Mouse (Mus musculus): ENCODE results near the gene 1810037I17Rik. TPM values are rescaled to one million over a fixed set of nuclear protein-coding genes. Genes with fewer than 3 reads are reported as not detected.
"Not testable (repeated sequence)": the region's sequence is repeated elsewhere in the genome, so short reads cannot be mapped to it uniquely, and the experiment has no call there.

1810037I17Rik gene
- polyA plus RNA-seq, 1 experiment, result 71.2 TPM

DNA sequence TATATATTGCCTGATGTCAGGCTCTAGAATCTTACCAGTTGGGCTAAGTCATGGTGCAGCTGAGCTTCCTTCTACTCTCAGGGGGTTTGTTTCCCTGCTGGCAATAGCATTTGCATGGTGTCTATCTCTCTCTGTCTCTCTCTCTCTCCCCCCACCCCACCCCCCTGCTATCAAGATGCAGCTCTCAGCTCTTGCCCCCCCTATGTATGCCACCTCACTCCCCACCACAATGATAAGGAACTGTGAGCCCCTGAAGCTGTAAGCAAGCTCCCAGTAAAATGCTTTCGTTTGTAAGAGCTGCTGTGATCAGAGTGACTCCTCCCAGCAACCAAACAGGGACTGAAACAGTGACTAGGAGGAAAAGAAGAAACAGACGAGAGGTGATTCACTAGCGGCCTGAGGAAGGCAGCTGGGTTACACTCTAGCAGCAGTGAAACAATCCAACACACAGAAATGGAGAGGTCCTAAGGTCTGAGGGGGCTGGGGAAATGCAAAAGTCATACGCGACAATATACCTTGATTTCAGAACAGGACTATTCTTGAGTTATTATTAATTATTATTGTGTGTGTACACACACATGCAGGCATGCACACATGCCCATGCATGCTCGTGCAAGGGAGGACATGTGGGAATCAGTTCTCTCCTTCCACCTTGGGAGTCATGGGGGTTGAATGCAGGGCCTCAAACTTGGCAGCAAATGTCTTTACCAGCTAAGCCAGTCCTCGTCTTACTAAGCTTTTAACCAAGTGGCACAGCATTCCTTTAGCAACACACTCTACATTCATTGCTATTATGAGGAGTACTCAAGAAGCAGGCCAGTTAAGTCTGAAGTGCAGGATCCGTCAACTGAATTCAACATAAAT lies 3.2 kb upstream of the 1810037I17Rik start:
- Histone ChIP-seq H3K27ac (ENCODE audit: control insufficient read depth, insufficient read depth, low read depth, low read length, poor library complexity) (no peak overlapping the region), H3K4me1 (ENCODE audit: control insufficient read depth, insufficient read depth, low read length) (no peaks in the 10 kb centered on the region), H3K4me3 (replicated peaks; ENCODE audit: control insufficient read depth, low read depth, low read length) (no peak overlapping the region)
- no peak for TF ChIP-seq POLR2A (IDR thresholded peaks at IDR 0.05; ENCODE audit: borderline replicate concordance, control insufficient read depth, low read depth, low read length)
- no peak for TF ChIP-seq CTCF (IDR thresholded peaks at IDR 0.05; ENCODE audit: control insufficient read depth, insufficient read depth, low read length)
- 55% methylated on average over 8 of the region's 8 CpGs for WGBS

DNA sequence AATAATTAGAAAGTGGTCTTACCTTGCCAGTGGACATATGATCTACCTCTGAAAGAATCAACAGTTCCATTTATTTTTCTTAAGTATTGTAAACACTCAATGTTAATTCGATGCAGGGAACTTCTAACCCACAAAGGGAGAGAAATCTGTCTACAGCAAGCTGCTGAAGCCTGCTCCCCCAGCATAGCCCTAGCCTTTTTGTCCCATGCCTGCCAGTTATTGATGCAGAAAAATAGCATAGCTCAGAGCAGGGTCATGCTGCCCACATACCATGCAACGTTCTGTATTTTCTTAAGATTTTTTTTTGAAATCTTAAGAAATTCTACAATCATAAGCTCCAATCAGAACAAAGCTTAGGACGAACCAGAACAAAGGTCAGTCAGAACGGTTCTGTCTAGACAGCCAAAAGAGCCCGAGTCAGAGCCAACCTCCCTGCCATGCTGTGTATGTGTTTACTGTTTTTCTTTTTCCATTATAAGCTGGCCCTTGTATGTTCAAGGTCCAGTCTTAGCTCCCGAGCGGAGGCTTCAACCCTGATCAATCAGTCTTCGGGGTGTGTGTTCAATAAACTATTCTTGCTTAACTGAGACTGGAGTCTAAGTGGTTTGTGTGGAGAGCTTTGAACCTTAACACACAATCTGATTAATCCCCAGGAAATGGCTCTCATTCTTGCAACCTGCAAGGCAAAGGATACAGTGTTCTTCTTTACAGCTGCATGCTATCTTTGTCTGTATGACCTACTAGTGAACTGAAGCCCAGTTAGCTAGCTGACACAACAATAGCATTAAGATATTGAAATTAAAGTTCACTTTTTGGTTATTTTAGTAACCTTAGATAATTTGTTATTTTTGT lies 2.1 kb upstream of the 1810037I17Rik start:
- WGBS, result 84% methylated on average over 8 of the region's 8 CpGs
- no peaks in the 10 kb centered on the region for H3K4me1 ChIP-seq (ENCODE audit: control insufficient read depth, insufficient read depth, low read length)

DNA sequence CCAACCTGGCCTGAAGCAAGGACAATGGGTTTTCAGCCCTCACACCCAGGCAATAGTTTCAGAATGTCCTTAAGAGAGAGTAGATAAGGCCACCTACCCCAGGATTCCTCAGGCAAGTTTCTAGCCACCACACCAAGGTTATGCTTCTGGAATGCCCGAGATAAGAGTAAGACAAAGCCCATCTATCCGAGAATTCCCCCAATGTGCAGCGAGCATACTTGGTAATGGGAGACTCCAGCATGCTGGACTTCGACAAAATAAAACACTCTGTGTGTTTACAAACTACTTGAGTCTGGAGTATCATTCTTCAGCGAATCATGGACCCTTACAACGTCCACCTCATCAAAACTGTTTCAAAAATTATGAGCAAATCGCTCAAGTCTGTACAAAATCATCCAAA lies 856 bp upstream of the 1810037I17Rik start:
- Histone ChIP-seq H3K4me1 (ENCODE audit: control insufficient read depth, insufficient read depth, low read length) (no peaks in the 10 kb centered on the region), H3K27ac (ENCODE audit: control insufficient read depth, insufficient read depth, low read depth, low read length, poor library complexity) (no peak overlapping the region), H3K4me3 (replicated peaks; ENCODE audit: control insufficient read depth, low read depth, low read length) (no peak overlapping the region)
- WGBS, result 75% methylated on average over 7 of the region's 7 CpGs
- TF ChIP-seq POLR2A (IDR thresholded peaks at IDR 0.05; ENCODE audit: borderline replicate concordance, control insufficient read depth, low read depth, low read length) (no peak), CTCF (IDR thresholded peaks at IDR 0.05; ENCODE audit: control insufficient read depth, insufficient read depth, low read length) (no peak)

More for the DNA sequence above, 2.1 kb upstream of the 1810037I17Rik start:
- H3K27ac ChIP-seq (ENCODE audit: control insufficient read depth, insufficient read depth, low read depth, low read length, poor library complexity), result no peak overlapping the region
- no peak for TF ChIP-seq POLR2A (IDR thresholded peaks at IDR 0.05; ENCODE audit: borderline replicate concordance, control insufficient read depth, low read depth, low read length)
- no peak for TF ChIP-seq CTCF (IDR thresholded peaks at IDR 0.05; ENCODE audit: control insufficient read depth, insufficient read depth, low read length)
- H3K4me3 ChIP-seq (replicated peaks; ENCODE audit: control insufficient read depth, low read depth, low read length), result no peak overlapping the region

DNA sequence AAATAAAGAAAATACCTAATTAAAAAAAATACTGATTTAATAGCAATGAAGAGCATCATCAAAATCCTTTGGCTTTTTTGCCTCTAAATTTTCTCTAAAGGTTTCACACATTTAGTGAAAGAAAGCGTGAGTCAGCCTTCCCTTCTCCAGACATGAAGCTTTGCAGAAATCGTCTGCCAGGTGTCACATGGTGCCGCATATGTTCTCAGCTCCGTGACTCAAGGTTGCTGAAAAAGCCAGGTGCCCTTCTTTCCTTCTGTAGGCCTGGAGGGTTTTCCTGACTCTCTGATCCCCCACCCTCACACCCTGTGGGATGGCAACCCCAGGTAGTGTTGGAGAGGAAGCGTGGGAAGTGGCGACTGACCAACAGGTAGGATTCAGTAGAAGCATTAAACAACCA lies 5.7 kb downstream of the 1810037I17Rik start:
- Histone ChIP-seq H3K27ac (ENCODE audit: control insufficient read depth, insufficient read depth, low read depth, low read length, poor library complexity) (no peak overlapping the region), H3K4me3 (replicated peaks; ENCODE audit: control insufficient read depth, low read depth, low read length) (no peak overlapping the region), H3K4me1 (ENCODE audit: control insufficient read depth, insufficient read depth, low read length) (no peaks in the 10 kb centered on the region)
- 88% methylated on average over 6 of the region's 6 CpGs for WGBS
- TF ChIP-seq CTCF (IDR thresholded peaks at IDR 0.05; ENCODE audit: control insufficient read depth, insufficient read depth, low read length) (no peak), POLR2A (IDR thresholded peaks at IDR 0.05; ENCODE audit: borderline replicate concordance, control insufficient read depth, low read depth, low read length) (no peak)

DNA sequence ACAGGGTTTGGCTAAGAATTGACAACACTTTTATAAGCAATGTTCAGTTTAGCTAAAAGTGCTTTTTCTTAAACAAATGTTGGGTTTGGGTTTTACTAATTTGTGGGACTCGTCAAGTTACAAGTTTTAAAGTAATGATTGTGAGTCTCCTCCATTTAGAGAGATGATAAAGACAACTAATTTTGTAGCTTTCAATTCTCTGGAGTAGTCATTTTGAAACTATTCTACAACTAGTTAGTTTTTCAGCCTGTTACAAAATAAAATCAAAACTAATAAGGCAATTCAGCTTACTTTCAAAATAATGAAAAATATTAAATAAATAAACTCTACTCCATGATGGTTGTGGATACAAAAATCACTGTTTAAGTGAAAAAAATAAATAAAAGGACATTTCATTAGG lies 8.5 kb downstream of the 1810037I17Rik start:
- no peak overlapping the region for H3K27ac ChIP-seq (ENCODE audit: control insufficient read depth, insufficient read depth, low read depth, low read length, poor library complexity)
- no peaks in the 10 kb centered on the region for H3K4me1 ChIP-seq (ENCODE audit: control insufficient read depth, insufficient read depth, low read length)
- 75% methylated on average over 1 of the region's 1 CpGs for WGBS
- no peak overlapping the region for H3K4me3 ChIP-seq (replicated peaks; ENCODE audit: control insufficient read depth, low read depth, low read length)
- TF ChIP-seq CTCF (IDR thresholded peaks at IDR 0.05; ENCODE audit: control insufficient read depth, insufficient read depth, low read length) (no peak), POLR2A (IDR thresholded peaks at IDR 0.05; ENCODE audit: borderline replicate concordance, control insufficient read depth, low read depth, low read length) (no peak)

DNA sequence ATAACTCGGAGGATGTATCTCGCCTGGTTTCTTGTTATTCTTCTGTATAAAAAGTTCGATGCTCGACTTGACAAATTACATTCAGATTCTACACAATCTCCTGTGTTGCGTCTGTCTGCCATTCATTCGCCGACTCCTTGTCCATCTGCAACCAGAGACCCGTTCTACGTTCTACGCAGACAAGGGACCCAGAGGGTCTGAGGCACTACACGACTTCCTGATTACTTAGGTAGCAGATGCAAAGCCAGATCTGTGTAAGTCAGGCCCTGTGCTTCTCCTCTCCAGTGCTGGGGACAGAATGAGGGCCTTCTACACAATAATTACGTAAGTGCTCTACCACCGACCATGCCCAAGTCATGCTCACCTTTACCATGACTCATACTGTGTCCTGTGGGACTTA lies 13.2 kb downstream of the 1810037I17Rik start:
- not testable (repeated sequence) for H3K4me1 ChIP-seq (ENCODE audit: control insufficient read depth, insufficient read depth, low read length); H3K27ac ChIP-seq (ENCODE audit: control insufficient read depth, insufficient read depth, low read depth, low read length, poor library complexity); H3K4me3 ChIP-seq (replicated peaks; ENCODE audit: control insufficient read depth, low read depth, low read length)
- WGBS, result 87% methylated on average over 13 of the region's 13 CpGs

DNA sequence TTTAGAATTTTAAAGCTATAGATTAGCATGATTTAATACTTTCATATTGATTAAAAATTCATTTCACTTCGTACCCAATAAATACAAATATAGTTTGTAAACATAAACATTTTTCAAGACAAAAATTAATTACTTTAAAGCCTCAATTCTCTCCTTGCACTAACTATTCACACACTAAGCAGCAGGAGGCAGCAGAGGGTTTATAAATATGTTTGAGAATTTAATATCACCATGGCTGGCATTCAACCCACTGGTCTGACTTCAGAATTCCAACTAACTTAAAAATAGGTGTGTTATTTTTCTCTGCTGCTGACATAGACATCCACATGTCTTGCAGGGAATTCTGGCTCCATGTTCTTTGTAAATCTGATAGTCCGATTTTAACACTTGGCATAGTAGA lies 15.2 kb downstream of the 1810037I17Rik start:
- no peaks in the 10 kb centered on the region for H3K4me1 ChIP-seq (ENCODE audit: control insufficient read depth, insufficient read depth, low read length)
- WGBS, result 72% methylated on average over 2 of the region's 2 CpGs
- TF ChIP-seq CTCF (IDR thresholded peaks at IDR 0.05; ENCODE audit: control insufficient read depth, insufficient read depth, low read length) (no peak), POLR2A (IDR thresholded peaks at IDR 0.05; ENCODE audit: borderline replicate concordance, control insufficient read depth, low read depth, low read length) (no peak)
- H3K27ac ChIP-seq (ENCODE audit: control insufficient read depth, insufficient read depth, low read depth, low read length, poor library complexity), result no peak overlapping the region
- H3K4me3 ChIP-seq (replicated peaks; ENCODE audit: control insufficient read depth, low read depth, low read length), result no peak overlapping the region

DNA sequence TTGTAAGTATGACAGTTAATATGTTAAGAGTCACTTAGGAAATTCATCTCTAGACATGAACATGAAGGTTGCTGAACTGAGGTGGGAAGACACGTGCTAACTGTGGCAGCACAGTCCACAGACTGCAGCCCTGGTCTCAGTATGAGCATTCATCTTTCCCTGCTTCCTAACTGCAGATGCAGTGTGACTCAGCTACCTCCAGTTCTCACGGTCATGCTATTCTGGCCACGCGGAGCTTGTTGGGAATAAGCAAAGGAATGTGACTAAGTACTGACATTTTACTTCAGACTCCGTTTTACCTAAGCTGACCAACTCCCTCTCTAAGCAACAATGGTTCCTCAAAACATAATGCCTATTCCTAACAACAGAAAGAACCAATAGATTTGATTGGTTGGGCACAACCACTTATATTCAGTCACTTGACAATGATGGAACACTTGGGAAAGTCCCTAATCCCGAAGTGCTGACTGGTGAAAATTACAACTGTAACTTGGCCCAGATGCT lies 19.4 kb downstream of the 1810037I17Rik start:
- no peaks in the 10 kb centered on the region for H3K4me1 ChIP-seq (ENCODE audit: control insufficient read depth, insufficient read depth, low read length)
- 70% methylated on average over 6 of the region's 6 CpGs for WGBS
- no peak overlapping the region for H3K4me3 ChIP-seq (replicated peaks; ENCODE audit: control insufficient read depth, low read depth, low read length)
- no peak for TF ChIP-seq POLR2A (IDR thresholded peaks at IDR 0.05; ENCODE audit: borderline replicate concordance, control insufficient read depth, low read depth, low read length)
- TF ChIP-seq CTCF (IDR thresholded peaks at IDR 0.05; ENCODE audit: control insufficient read depth, insufficient read depth, low read length), result no peak
- no peak overlapping the region for H3K27ac ChIP-seq (ENCODE audit: control insufficient read depth, insufficient read depth, low read depth, low read length, poor library complexity)

Data from bone marrow, adult 2 months (tissue).